Mouse (Mus musculus) left cerebral cortex, postnatal 4 days (tissue): ENCODE data around the gene Arl5c. TPM values are rescaled to one million over a fixed set of nuclear protein-coding genes. Genes with fewer than 3 reads are reported as not detected.

Source experiments
- DNase-seq: peaks from one replicate; pipeline ENCODE4 v3.0.0-alpha.2; 2022
- intact Hi-C: fragments of 180-260 bp; cut with DNase I; formaldehyde crosslinking; loops from one replicate; pipeline ENCODE4 v1.15.1; 2025
- microRNA-seq: library from miRNA; unstranded; fragments of <30 nt; microRNA quantifications from one replicate; pipeline ENCODE4 v1.2.0, GENCODE M21; 2022
- total RNA-seq, 2 experiments: library from RNA; stranded (reverse); gene quantifications; 2 replicates each; pipeline ENCODE4 v1.2.3; 2021

Arl5c gene
- total RNA-seq, 2 experiments from 2014 or later = 2.2 to 2.5 TPM

- intact Hi-C loops = no loop called here
- no peak for DNase-seq
Measured at GRCm38 (mm10) chr11:97942420-97943111, 53.4 kb downstream of the Arl5c start.

Small RNA genes lying within 50 kb of the gene (microRNA-seq; reads per million reads assigned to microRNA genes)
- not detected for gene Gm22461
- not detected for gene Gm27597

Other genes starting within 250 kb of the Arl5c start
- gene Cwc25, start 229.6 kb downstream of the Arl5c start, total RNA-seq = 10 to 100 TPM; 17.6 to 20.4 TPM
- gene 1700001P01Rik, start 220.3 kb downstream of the Arl5c start, total RNA-seq = 1 to 10 TPM in 1 of 2 experiments, not detected in 1; 2.0 TPM
- 100 to 1,000 TPM; 614 to 660 TPM for gene Rpl23, start 213.7 kb downstream of the Arl5c start, total RNA-seq
- gene Lasp1, start 197.2 kb downstream of the Arl5c start, total RNA-seq = 100 to 1,000 TPM; 190 to 199 TPM
- gene B230217C12Rik, start 155.4 kb downstream of the Arl5c start, total RNA-seq = 10 to 100 TPM; 27.1 to 29.0 TPM
- gene Fbxo47, start 112.0 kb downstream of the Arl5c start, total RNA-seq = under 1 TPM; 0.46 to 0.74 TPM
- 1 to 10 TPM; 2.1 to 2.4 TPM for gene Plxdc1, start 9.7 kb downstream of the Arl5c start, total RNA-seq
- 100 to 1,000 TPM; 100 to 104 TPM for gene Cacnb1, start 26.9 kb upstream of the Arl5c start, total RNA-seq
- gene Rpl19, start 30.5 kb upstream of the Arl5c start, total RNA-seq = 100 to 1,000 TPM; 711 to 733 TPM
- 10 to 100 TPM in 1 of 2 experiments, 1 to 10 TPM in 1; 8.7 to 11.7 TPM for gene Stac2, start 57.3 kb upstream of the Arl5c start, total RNA-seq
- gene Fbxl20, start 154.2 kb upstream of the Arl5c start, total RNA-seq = 10 to 100 TPM; 24.4 to 27.5 TPM
- 10 to 100 TPM; 52.1 to 52.2 TPM for gene Med1, start 197.1 kb upstream of the Arl5c start, total RNA-seq
- gene Cdk12, start 206.9 kb upstream of the Arl5c start, total RNA-seq = 10 to 100 TPM; 38.9 to 39.1 TPM